Mouse (Mus musculus) lung, postnatal 0 days (tissue): ENCODE measurements around the gene Cdc42.

ENCODE experiments used
- CTCF ChIP-seq: IDR thresholded peaks from 2 replicates; pipeline ENCODE4 v1.5.1; 2016; ENCODE audit warnings: antibody characterized with exemption, mild to moderate bottlenecking
- EP300 ChIP-seq: IDR thresholded peaks from 2 replicates; pipeline ENCODE4 v1.6.1; 2016; ENCODE audit warnings: antibody characterized with exemption, mild to moderate bottlenecking, control low read depth

DNA sequence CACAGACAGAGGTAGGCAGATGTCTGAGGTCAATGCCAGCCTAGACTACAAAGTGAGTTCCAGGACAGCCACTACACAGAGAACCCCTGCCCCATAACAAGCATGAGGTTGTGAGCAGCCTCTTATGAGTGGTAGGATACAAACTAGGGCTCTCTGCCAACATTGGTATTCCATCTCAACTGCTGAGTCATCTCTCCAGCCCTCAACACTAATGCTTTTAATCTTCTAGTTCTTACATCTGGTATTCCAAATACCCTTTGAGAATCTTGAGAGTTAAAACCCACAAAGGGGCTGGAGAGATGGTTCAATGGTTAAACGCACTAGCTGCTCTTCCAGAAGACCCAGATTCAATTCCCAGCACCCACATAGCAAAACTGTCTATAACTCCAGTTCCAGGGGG is 18.1 kb downstream of the Cdc42 start:
- no peak for TF ChIP-seq CTCF
- no peak for TF ChIP-seq EP300
